Mouse (Mus musculus): ENCODE data around the gene Sst. TPM values are rescaled to one million over a fixed set of nuclear protein-coding genes. Genes with fewer than 3 reads are reported as not detected.
A peak's percentile ranks its signal among the peaks of the same experiment; 100 is the strongest.

Sst gene
- polyA plus RNA-seq (2015; fragmentation: Nextera tagmentation; extraction: Ambion mirVana) = 6.2 and 11.1 TPM in 2 replicates

GRCm38 (mm10) chr16:23890636-23891035, at the start of gene Sst:
Gene Sst, minus strand, starts transcription at chr16:23890958.
- ATAC-seq (ENCODE audit: insufficient number of reproducible peaks, low FRiP score, low TSS enrichment, low read depth) = no peak
- 6% methylated on average over 26 of the region's 26 CpGs for WGBS

GRCm38 (mm10) chr16:23934397-23934796, 43.6 kb upstream of the Sst start:
- Histone ChIP-seq H3K4me1 (no peaks in the 10 kb centered on the region), H3K9ac (no peak overlapping the region), H3K4me2 (replicated peaks) (no peak overlapping the region), H3K36me3 (no peaks in the 10 kb centered on the region), H3K9me3 (replicated peaks) (no peaks in the 10 kb centered on the region), H3K27ac (replicated peaks) (no peak overlapping the region), H3K4me3 (replicated peaks) (no peak overlapping the region), H3K27me3 (no peaks in the 10 kb centered on the region)
- no peak for ATAC-seq (ENCODE audit: insufficient number of reproducible peaks, low FRiP score, low TSS enrichment, low read depth)
- 75% methylated on average over 2 of the region's 2 CpGs for WGBS

More at GRCm38 (mm10) chr16:23890636-23891035, at the start of gene Sst:
- Histone ChIP-seq H3K36me3 (no peaks in the 10 kb centered on the region), H3K9ac (no peak within 1 kb of the TSS), H3K4me2 (replicated peaks) (no peak within 1 kb of the TSS), H3K9me3 (replicated peaks) (no peaks in the 10 kb centered on the region), H3K4me1 (no peaks in the 10 kb centered on the region), H3K4me3 (replicated peaks) (no peak within 1 kb of the TSS), H3K27ac (replicated peaks) (no peak within 1 kb of the TSS), H3K27me3 (peaks cover 49% of the 10 kb centered on the region)

GRCm38 (mm10) chr16:23932294-23932693, 41.5 kb upstream of the Sst start, which contains the start of gene Rtp2:
Gene Rtp2, minus strand, starts transcription at chr16:23932394.
- H3K9ac ChIP-seq = no peak within 1 kb of the TSS
- 67% methylated on average over 11 of the region's 11 CpGs for WGBS
- no peaks in the 10 kb centered on the region for H3K9me3 ChIP-seq (replicated peaks)
- H3K36me3 ChIP-seq = no peaks in the 10 kb centered on the region
- no peak within 1 kb of the TSS for H3K4me3 ChIP-seq (replicated peaks)
- H3K4me2 ChIP-seq (replicated peaks) = no peak within 1 kb of the TSS
- no peaks in the 10 kb centered on the region for H3K27me3 ChIP-seq
- ATAC-seq (ENCODE audit: insufficient number of reproducible peaks, low FRiP score, low TSS enrichment, low read depth) = no peak
- no peak within 1 kb of the TSS for H3K27ac ChIP-seq (replicated peaks)
- H3K4me1 ChIP-seq = no peaks in the 10 kb centered on the region

GRCm38 (mm10) chr16:23931275-23931674, 40.5 kb upstream of the Sst start:
- H3K4me1 ChIP-seq = no peaks in the 10 kb centered on the region
- ATAC-seq (ENCODE audit: insufficient number of reproducible peaks, low FRiP score, low TSS enrichment, low read depth) = no peak
- WGBS = 72% methylated on average over 18 of the region's 18 CpGs
- no peaks in the 10 kb centered on the region for H3K9me3 ChIP-seq (replicated peaks)
- no peak overlapping the region for H3K4me2 ChIP-seq (replicated peaks)
- H3K36me3 ChIP-seq = no peaks in the 10 kb centered on the region
- no peaks in the 10 kb centered on the region for H3K27me3 ChIP-seq
- H3K27ac ChIP-seq (replicated peaks) = no peak overlapping the region
- H3K9ac ChIP-seq = no peak overlapping the region
- H3K4me3 ChIP-seq (replicated peaks) = no peak overlapping the region

- Histone ChIP-seq H3K27ac (replicated peaks) (no peak overlapping the region), H3K9ac (no peak overlapping the region), H3K27me3 (no peaks in the 10 kb centered on the region), H3K36me3 (no peaks in the 10 kb centered on the region), H3K4me2 (replicated peaks) (no peak overlapping the region), H3K4me1 (no peaks in the 10 kb centered on the region), H3K4me3 (replicated peaks) (no peak overlapping the region), H3K9me3 (replicated peaks) (no peaks in the 10 kb centered on the region)
- WGBS = 85% methylated on average over 3 of the region's 3 CpGs
- peak; percentile 49; the same call in 1 of the 2 replicates for ATAC-seq (ENCODE audit: insufficient number of reproducible peaks, low FRiP score, low TSS enrichment, low read depth)
Observed at GRCm38 (mm10) chr16:23930426-23931073, 39.8 kb upstream of the Sst start.

GRCm38 (mm10) chr16:23927301-23928114, 36.8 kb upstream of the Sst start:
- WGBS = 90% methylated on average over 33 of the region's 33 CpGs
- H3K27me3 ChIP-seq = no peaks in the 10 kb centered on the region
- ATAC-seq (ENCODE audit: insufficient number of reproducible peaks, low FRiP score, low TSS enrichment, low read depth) = no peak
- H3K36me3 ChIP-seq = no peaks in the 10 kb centered on the region
- H3K4me2 ChIP-seq (replicated peaks) = no peak overlapping the region
- no peaks in the 10 kb centered on the region for H3K4me1 ChIP-seq
- H3K27ac ChIP-seq (replicated peaks) = no peak overlapping the region
- H3K9ac ChIP-seq = no peak overlapping the region
- H3K4me3 ChIP-seq (replicated peaks) = no peak overlapping the region
- H3K9me3 ChIP-seq (replicated peaks) = no peaks in the 10 kb centered on the region

GRCm38 (mm10) chr16:23922906-23923305, 32.1 kb upstream of the Sst start:
- H3K9me3 ChIP-seq (replicated peaks) = no peaks in the 10 kb centered on the region
- H3K4me1 ChIP-seq = no peaks in the 10 kb centered on the region
- H3K36me3 ChIP-seq = no peaks in the 10 kb centered on the region
- H3K27me3 ChIP-seq = no peaks in the 10 kb centered on the region
- H3K9ac ChIP-seq = no peak overlapping the region
- H3K27ac ChIP-seq (replicated peaks) = no peak overlapping the region
- ATAC-seq (ENCODE audit: insufficient number of reproducible peaks, low FRiP score, low TSS enrichment, low read depth) = no peak
- 86% methylated on average over 1 of the region's 1 CpGs for WGBS
- no peak overlapping the region for H3K4me2 ChIP-seq (replicated peaks)
- H3K4me3 ChIP-seq (replicated peaks) = no peak overlapping the region

- no peaks in the 10 kb centered on the region for H3K27me3 ChIP-seq
- no peak overlapping the region for H3K4me2 ChIP-seq (replicated peaks)
- no peak for ATAC-seq (ENCODE audit: insufficient number of reproducible peaks, low FRiP score, low TSS enrichment, low read depth)
- no peaks in the 10 kb centered on the region for H3K9me3 ChIP-seq (replicated peaks)
- no peaks in the 10 kb centered on the region for H3K4me1 ChIP-seq
- no peak overlapping the region for H3K27ac ChIP-seq (replicated peaks)
- H3K4me3 ChIP-seq (replicated peaks) = no peak overlapping the region
- no peaks in the 10 kb centered on the region for H3K36me3 ChIP-seq
- 63% methylated on average over 5 of the region's 5 CpGs for whole genome bisulfite sequencing
- H3K9ac ChIP-seq = no peak overlapping the region
Observed at GRCm38 (mm10) chr16:23921697-23922096, 30.9 kb upstream of the Sst start.

GRCm38 (mm10) chr16:23919418-23919817, 28.7 kb upstream of the Sst start:
- no peaks in the 10 kb centered on the region for H3K36me3 ChIP-seq
- no peak overlapping the region for H3K4me2 ChIP-seq (replicated peaks)
- 82% methylated on average over 2 of the region's 2 CpGs for WGBS
- no peaks in the 10 kb centered on the region for H3K27me3 ChIP-seq
- H3K4me3 ChIP-seq (replicated peaks) = no peak overlapping the region
- no peaks in the 10 kb centered on the region for H3K9me3 ChIP-seq (replicated peaks)
- no peak overlapping the region for H3K9ac ChIP-seq
- H3K4me1 ChIP-seq = no peaks in the 10 kb centered on the region
- H3K27ac ChIP-seq (replicated peaks) = no peak overlapping the region
- ATAC-seq (ENCODE audit: insufficient number of reproducible peaks, low FRiP score, low TSS enrichment, low read depth) = no peak

GRCm38 (mm10) chr16:23913401-23913800, 22.6 kb upstream of the Sst start:
- 0 out of 2 replicates have a peak, but pooled peaks cover 3% of the 10 kb centered on the region for H3K9me3 ChIP-seq (replicated peaks)
- 0 out of 2 replicates have a peak overlapping the region, but pooled peaks have one; percentile 19 for H3K27ac ChIP-seq (replicated peaks)
- WGBS = 39% methylated on average over 3 of the region's 3 CpGs
- no peak overlapping the region for H3K9ac ChIP-seq
- H3K4me1 ChIP-seq = no peaks in the 10 kb centered on the region
- H3K4me3 ChIP-seq (replicated peaks) = no peak overlapping the region
- no peaks in the 10 kb centered on the region for H3K27me3 ChIP-seq
- no peak for ATAC-seq (ENCODE audit: insufficient number of reproducible peaks, low FRiP score, low TSS enrichment, low read depth)
- H3K4me2 ChIP-seq (replicated peaks) = no peak overlapping the region
- H3K36me3 ChIP-seq = no peaks in the 10 kb centered on the region

GRCm38 (mm10) chr16:23912741-23913140, 22.0 kb upstream of the Sst start:
- Histone ChIP-seq H3K36me3 (no peaks in the 10 kb centered on the region), H3K4me3 (replicated peaks) (no peak overlapping the region), H3K9me3 (replicated peaks) (0 out of 2 replicates have a peak, but pooled peaks cover 3% of the 10 kb centered on the region), H3K27ac (replicated peaks) (no peak overlapping the region), H3K4me1 (no peaks in the 10 kb centered on the region), H3K9ac (no peak overlapping the region), H3K4me2 (replicated peaks) (no peak overlapping the region), H3K27me3 (no peaks in the 10 kb centered on the region)
- 64% methylated on average over 13 of the region's 13 CpGs for WGBS
- no peak for ATAC-seq (ENCODE audit: insufficient number of reproducible peaks, low FRiP score, low TSS enrichment, low read depth)

Data from embryonic facial prominence, embryonic 15.5 days (tissue).